Mouse (Mus musculus): ENCODE data around the gene Gm30191.
A peak's percentile ranks its signal among the peaks of the same experiment; 100 is the strongest.
"Not testable (repeated sequence)": the region's sequence is repeated elsewhere in the genome, so short reads cannot be mapped to it uniquely, and the experiment has no call there.

Gm30191 gene

DNA sequence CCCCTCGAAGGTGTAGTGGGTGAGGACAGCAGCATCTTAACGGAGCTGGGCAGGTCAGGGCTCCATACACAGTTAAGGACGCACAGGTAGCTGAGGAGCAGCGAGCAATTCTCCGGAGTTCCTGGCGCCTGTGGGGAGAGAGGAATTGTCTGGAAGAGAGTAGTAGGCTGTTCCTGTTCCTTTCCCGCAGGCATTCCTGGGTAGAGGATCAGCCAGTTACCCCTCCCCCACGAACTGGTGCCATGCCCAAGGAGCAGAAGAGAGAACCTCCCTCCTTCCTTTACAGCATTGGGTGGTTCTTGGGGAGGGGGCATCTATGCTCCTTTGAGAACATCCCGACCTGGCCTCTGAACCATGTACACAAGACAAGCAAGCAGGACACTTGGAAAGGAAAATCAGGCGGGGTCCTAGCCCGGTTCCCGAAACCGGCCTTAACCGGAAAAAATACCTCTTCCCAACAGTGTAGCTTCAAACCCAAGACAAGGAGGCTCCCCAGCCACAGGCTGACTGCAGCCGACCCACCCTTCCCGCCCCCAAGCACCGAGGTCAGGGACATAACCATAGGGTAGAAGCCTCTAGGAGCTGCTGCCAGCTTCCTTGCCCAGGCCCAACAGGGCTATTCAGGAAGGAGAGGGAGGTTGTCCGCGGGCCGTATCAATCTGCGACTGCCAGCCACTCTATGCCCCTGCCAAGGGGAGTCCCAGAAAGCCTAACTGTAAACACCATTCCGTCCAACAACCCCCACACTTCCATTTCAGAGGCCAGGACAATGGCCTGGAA is 5.6 kb downstream of the Gm30191 start:
- no peak for DNase-seq

DNA sequence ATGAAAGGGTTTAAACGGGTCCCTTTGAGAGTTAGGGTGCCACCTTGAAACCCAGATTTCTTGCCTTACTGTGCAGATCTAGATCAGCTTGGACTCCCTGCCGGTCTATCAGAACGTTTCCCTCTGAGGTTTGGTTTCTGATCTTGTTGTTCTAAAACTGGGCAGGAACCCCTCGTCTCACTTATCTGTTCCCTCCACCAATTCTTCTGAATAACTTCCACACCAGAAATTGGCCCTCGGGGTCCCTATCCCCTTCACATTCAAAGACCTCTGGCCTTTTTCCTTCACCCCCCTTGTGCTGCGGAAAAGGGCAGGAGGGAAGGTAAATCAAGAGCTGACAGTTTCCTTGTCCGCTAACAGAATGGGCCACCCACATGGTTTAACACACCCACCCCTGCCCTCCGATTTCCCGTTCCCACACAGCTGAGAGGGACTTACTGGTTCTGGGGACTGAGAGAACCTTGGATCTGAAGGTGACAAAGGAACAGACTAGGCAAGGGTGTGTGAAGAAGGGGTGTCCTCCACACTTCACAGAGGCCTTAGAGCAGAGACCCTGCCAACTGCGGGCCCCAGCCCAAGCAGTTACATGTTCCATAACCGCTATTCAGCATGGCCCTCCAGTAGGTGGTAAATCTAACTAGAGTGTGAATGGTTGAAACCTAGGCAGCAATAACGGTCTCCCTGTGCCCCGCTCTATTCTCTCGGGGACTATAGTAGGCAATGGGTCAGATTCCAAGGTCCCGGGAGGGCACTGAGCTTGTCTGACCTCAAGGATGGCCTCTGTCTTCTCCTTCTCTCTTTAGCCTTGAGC is 6.4 kb downstream of the Gm30191 start:
- DNase-seq, result no peak

DNA sequence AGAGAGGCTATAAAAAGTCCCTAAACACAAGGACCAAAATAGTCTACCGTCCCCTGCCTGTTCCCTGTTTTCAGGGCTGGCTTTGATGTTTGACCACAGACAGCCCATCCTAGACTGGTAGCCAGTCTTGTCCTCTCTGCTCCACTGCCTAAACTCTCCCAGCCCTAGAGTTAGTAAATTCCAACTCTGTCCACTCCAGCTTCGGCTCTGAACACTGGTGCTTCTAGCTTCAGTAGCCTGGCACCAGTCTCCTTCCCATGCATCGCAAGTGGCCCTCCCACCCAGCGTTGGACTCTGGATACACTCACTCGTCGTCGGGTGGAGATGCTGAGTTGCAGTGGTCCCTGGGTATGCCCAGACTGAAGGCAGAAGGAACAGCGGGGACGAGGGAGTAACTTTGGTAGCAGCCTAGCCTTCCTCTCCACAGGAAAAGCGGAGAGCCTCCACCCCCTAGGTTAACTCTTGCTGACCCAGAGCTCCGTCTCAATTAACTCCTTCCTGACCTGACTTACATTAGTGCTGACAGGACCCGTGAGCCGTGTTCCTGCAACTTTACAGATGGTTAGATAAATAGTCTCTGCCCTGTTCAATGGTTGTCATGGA is 7.1 kb downstream of the Gm30191 start, which contains the start of gene Grrp1:
Gene Grrp1, minus strand, starts transcription at position 385 of the 603 bp plus-strand sequence.
- no peak for DNase-seq

DNA sequence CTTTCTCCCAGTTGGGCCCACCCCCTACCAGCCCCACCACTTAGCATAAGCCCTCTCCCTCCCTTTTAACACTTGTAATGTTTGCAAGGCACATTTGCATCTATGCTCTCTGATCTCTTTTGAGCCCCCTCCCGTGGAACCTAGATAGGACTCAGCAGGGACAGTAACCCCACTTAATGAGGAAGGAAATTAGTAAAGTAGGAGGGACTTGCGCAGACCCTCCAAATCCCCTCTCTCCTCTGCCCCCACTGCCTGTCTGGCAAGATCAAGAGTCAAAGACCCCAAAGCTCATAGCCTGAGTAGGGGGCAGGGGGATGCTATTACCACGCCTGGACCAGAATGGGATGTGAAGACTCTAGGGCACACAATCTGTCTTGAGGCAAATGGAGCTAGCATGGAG is 8.1 kb downstream of the Gm30191 start:
- DNase-seq, result no peak

DNA sequence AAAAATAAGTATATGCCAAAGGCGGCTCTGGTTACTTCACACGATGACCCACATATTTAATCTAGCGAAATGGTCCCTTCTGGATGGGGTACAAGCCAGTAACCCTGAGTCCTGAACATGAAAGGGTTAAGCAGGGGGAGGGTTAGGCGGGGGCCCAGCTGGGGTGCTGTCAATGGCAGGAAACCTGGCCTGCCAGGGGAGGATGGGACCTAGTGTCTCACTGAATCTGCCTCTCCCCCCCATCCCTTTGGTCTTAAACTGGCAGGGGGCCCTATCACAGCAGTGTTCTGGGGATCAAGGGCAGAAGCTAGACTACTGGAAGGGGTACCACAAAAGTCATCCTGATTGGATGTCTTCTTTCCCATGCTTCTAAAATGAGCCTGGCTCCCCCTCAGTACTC is 9.1 kb downstream of the Gm30191 start:
- DNase-seq, result no peak

DNA sequence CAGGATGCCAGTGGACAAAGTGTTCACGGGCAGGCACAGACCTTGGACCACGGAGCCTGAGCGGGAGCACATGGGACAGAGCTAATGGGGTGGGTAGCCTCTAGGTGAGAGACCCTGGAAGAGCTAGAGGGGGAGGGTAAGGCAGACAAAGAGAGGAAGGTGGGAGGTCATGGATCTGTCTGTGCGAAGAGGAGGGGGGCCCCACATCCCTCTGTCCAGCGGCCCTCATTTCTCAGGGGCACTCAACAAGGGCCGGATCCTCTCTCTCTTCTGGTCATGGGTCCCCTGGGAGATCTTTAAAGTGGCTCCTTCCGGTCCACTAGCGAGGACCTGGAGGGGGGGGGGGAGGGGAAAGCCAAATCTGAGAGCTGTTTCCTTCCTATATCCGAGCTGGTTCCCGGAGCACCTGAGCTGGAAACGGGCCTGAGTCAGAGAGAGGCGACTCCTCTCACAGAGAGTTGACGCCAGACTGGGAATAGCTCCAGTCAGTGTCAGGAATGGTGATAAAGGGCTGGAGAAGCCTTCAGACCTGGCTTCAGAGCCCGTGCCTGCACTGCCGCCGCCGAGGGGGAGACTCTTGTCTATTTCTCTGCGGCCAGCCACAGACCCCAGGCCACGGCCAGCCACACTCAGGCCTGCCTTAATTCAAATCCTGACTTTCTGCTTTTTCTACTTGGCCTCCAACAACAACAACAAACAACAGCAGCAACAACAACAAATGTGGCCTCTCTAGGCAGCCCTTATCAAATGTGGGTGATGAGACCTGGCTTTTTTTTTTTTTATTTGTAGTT is 9.9 kb downstream of the Gm30191 start:
- no peak for DNase-seq

DNA sequence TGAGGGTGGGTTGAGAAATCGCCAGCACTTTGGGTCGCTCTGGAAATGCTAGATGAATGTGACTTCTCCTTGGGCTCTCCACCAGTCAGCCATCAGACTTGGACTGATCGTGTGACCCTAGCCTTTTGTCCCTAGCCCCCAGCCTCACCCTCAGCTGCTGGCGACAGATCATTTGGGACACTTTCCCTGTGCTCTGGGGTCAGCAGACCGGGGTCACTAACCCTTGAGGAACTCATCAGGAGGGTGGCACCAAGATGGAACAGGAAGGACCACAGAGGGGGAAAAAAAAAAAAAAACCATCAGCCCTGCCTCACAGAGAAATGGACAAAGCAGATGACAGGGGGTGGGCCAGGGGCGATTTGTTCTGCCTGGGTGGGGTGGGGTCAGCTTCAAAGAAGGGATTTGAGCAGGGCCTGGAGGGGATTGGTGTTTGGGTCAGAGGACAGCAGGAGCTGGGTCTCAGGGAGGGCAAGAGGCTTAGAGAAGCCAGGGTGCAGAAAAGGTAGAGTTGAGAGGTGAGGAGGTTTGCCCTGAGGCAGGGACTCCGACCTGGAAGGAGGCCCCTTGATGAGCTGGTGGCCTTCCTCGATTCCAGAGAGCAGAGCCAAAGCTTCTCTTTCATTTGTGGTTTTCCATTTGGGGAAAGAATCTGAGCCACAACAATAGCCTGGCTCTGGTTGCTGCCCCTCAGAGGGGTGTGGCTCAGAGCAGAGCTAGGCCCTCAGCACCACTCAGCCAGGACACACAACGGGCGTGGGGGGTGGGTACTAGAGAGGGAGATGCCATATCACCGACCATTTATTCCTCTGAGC is 10.7 kb downstream of the Gm30191 start:
- no peak for DNase-seq

DNA sequence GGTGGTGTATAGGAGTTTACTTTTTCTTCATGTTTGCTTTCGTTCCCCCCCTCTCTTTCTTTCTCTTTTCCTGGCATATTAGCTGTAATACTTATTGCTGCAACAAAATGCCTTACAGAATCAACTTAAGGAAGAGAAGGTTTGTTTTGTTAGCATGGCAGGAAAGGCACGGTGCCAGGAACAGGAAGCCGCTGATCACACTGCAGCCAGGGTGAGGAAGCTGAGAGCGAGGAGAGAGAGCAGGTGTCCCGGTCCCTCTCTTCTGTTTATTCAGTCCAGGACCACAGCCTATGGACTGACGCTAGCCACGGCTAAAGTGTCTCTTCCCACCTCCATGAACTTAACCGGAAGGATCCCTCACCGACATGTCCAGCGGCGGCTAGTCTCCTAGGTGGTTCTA is 11.6 kb downstream of the Gm30191 start:
- DNase-seq, result no peak

DNA sequence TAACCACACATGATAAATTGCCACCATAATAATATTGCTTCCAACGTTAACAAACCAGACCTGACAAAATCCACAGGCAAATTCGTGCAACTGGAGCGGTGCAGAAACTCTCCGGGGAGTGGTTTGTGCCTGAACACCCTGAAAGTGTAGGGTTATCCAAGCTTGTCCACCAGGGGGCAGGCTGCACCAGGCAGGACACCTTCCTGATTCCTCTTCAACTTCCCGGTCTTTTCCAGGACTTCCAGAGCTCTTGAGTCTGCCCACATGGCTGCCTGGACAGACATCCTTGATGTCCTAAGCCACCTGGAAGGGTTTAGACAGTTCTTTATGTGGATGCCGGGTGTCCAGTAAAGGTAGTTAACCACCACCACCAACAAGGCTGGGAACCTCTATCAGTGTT is 16.5 kb downstream of the Gm30191 start:
- no peak for DNase-seq

DNA sequence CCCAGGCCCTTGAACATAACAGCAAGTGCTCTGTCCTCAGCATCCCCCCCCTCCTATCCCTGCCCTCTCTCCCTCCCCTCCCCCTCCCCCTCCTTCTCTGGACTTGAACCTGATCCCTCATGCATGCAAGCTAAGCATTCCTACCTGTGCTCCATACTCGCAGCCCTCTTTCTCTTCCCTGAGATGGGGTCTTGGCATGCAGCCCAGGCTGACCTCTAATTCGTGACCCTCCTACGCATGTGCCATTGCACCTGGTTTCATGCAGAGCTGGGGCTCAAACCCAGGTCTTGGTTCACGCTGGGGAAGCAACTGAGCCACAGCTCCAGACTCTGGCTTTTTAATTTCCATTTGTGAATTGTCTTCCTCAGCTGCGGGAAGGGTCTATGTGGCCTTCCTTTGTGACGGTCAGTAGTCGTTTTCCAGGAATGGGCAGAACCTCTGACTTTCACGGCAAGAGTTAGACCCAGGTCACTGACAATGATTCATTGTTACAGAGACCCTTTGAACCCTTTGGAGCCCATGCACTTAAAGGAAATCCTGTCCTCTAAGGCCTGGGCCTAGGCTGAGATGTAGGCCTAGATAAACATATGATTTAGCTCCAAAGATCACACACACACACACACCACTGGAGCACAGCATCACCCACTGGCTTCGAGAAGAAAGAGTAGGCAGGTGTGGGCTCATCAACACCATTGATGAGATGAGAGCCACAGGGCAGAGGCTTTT is 19.3 kb downstream of the Gm30191 start:
- DNase-seq, result no peak

DNA sequence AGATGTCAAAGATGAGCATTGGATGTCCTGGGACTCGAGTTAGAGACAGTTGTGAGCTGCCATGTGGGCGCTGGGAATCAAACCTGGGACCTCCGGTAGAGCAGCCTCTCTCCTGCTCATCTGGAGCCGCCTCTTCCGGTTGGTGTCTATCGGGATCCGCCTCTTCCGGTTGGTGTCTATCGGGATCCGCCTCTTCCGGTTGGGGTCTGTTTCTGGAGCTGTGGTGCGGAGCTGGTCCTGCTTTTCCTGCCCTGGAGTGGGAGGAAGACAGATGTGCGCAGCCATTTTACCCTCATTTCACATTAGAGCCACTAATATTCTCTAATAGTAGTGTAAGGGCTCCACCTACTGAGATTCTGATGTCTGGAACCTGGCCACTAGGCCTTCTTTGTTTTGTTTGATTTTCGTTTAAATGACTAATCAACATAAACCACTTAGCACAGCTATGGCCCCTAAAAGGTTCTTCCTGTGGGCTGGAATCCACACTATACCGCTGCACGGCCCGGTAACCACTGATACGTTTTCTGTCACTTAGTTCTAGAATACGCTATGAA is 21.4 kb downstream of the Gm30191 start:
- no peak for DNase-seq

DNA sequence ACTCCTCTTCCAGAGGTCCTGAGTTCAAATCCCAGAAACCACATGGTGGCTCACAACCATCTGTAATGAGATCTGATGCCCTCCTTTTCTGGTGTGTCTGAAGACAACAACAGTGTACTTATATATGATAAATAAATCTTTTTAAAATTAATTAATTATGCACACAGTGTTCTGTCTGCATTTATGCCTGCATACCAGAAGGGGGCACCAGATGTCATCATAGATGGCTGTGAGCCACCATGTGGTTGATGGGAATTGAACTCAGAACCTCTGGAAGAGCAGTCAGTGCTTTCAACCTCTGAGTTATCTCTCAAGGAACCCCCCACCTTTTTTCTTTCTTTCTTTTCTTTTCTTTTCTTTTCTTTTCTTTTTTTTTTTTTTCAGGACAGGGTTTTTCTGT is 22.9 kb downstream of the Gm30191 start:
- not testable (repeated sequence) for DNase-seq

DNA sequence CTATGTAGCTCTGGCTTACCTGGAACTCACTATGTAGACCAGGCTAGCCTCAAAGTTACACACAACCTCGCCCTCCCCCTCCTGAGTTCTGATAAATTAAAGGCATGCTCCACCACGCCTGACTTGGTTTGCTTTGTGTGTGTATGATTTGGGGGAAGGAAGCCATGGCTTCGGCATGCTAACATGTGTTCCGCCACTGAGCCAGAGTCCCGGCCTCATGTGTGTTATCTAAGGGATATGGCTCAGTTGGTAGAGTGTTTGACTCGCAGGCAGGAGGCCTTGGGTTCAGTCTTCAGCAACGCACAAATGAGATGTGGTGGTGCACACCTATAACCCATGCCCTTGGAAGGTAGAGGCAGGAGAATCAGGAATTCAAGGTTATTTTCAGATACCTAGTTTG is 25.2 kb downstream of the Gm30191 start:
- DNase-seq, result no peak

DNA sequence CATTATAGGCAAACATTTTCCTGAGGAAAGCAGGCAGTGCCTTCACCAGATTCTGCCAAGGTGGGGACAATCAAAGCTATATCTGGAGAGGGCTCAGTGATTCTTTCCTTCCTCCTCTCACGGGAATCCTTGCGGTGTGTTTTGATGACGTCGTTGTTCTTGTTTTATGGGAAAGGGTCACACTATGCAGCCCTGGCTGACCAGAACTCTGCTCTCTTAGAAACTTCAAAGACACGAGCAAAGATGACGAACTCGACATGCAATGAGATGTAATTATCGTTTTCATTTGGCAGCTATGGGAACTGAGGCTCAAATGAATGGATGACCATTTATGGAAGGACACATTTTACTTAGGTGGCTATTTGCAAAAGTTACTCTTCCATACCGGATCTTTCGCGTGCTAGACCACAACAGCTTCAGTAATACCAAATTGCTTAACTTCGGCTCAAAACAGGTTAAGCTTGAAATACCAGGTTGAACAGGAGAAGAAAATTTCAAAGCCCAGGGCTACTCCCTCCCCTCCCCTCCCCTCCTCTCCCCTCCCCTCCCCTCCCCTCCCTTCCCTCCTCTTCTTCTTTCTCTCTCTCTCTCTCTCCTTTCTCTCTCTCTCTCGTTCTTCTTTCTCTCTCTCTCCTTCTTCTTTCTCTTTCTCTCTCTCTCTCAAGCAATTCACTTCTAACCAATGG is 26.1 kb downstream of the Gm30191 start:
- DNase-seq, result no peak

DNA sequence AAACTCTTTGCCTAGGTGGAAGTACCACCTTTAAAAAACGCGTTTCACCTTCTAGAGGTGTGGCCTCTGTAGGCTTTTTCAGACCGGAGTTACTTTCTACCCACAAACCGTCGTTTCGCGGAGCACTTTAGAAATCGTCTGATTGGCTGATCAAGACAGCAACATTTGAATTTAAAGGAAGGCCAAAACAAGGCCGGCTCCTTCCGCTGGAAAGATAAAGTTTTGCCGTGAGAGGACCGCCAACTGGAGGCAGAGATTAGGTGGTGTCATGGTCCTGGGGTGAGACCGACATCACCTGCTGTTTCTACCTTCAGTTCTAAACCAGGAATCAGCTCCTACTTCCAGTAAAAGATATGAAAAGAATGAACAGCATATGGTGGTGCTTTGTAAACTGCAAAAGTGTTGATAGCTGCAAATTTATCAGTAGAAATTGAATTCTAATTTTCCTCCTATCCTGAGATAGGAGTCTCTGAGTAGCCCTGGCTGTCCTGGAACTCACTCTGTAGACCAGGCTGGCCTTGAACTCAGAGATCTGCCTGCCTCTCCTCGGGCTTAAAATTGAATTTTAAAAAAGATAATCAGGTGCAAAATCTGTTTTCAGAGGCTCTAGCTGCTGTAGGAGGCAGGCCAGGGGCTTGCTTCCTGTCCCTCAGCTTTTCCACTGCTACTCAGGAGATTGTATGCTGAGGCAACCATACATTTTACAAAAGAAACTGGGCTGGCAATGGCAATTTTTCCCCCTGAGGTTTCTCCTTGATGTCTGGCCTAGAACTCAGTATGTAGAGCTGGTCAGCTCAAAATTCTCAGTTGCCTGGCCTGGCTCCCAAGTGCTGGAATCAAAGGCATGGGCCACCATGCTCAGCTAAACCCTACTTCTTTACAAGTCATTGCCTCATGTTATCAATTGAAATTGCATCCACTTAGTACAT is 26.9 kb downstream of the Gm30191 start:
- peak; percentile 51 to 78 for DNase-seq

DNA sequence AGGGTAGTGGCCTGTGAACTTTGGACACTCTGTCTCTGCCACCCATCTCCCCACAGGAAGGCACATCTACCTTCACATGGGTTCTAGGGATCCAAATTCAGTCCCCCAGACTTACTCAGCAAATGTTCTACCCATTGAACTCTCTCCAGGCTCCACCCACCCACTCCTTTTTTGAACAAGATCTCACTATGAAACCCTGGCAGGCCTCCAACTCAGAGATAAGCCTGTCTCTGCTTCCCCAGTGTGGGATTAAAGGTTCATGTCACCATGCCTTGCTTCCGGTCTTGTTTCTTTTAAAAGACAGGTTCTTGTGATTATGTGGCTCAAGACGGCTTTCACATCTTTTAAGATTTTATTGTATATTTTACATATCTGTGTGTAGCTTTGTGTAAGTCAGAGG is 38.2 kb downstream of the Gm30191 start:
- DNase-seq, result no peak

DNA sequence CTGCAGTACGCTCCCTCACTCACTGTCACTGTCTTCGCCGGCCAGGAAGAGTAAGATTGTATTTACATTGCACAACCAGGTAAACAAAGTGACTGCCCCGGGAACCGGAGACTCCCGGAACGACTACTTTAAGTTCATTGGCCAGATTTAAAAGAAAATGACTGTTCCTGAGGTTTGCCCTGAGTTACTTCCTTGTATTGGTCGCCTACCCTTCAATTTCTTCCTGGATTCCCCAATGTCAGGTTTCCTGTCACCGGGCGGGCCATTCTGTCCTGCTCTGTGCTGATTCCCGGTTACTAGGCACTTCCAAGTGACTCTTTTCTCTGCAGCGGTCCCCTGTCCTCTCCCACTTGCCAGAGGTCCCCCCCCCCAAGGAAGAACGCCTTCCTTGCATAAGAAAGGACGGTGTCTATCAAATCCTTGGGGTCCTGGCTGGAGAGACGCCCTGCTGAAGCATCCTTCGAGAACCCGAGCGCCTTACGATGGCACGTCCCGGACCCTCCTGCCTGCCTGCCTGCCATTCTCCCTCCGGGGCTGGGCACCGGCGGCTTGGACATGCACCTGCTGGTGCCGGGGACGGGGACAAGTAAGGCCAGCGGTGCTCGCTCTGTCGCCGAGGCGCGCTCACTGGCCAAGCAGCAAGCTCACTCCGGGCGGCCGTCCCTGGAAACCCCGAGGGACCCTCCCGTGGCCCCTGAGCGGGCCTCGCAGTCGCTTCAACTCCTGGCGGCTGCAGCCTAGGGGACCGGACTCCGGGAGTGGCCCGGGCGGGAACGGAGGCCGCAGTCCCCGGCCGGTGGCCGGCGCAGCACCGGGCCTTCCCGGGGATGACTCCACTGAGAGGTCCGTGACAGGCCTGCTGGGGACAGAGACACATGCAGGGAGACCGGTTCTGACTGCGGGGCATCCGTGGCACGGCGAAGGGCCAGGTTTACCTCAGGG is 39.8 kb downstream of the Gm30191 start:
- DNase-seq, result no peak

DNA sequence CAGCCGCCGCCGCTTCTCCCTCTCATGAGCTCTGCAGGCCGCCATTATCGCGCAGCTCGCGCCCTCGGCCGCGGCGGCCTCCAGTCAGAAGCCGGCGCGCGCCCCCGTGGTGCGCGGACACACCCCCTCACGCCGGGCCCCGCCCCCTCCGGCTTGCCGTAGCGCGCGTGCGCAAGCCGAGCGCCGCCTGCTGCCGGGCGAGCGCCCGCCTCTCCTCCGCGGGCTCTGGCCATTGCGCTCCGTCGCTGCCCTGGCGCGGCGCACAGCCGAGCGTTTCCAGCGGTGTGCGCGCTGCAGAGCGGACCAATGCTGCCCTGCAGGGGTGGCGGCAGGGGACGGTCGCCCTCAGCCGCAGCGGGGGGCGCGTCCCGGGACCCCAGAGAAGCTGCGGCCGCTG is 40.4 kb downstream of the Gm30191 start:
- DNase-seq, result peak; percentile 86 to 90
